Mouse (Mus musculus): ENCODE measurements at regions not wholly inside any gene's neighbourhood (a gene's known extent, or its start where the extent isn't known, plus 50 kb on each side); places are given as distances from the start of the nearest gene placed in this dataset.

DNA sequence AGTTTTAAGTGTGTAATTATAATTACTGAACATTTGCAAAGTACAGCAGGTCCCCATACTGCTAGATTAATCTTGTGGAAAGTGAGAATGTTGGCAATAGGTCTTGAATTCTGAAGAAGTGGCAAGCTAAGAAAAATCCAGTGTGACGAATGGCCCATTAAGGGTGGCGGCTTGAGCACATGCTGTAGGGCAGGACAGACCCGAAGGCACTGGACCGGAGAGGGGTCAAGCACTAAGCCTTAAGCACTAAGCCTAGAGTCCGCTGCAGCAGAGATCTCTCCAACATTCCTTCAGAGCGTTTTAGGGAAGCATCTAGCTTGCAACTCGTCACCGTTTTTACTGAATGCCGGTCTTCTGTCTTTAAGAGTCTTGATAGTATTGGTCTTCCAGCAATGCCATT is 105.6 kb downstream of the Aldh8a1 start:
- no peak overlapping the region for H3K27ac ChIP-seq (ENCODE audit: low read depth, low read length)
- WGBS, result 48% methylated on average over 9 of the region's 9 CpGs
- H3K27me3 ChIP-seq (ENCODE audit: insufficient read depth, low read length), result no peaks in the 10 kb centered on the region
- H3K9ac ChIP-seq (replicated peaks; ENCODE audit: low read length, poor library complexity, severe bottlenecking), result no peak overlapping the region
- H3K9me3 ChIP-seq (ENCODE audit: low read length), result no peaks in the 10 kb centered on the region
- no peaks in the 10 kb centered on the region for H3K36me3 ChIP-seq (ENCODE audit: insufficient read depth, low read length)
- ATAC-seq (ENCODE audit: low FRiP score) (no peak), DNase-seq (ENCODE audit: low spot score) (no peak)
- H3K4me2 ChIP-seq (ENCODE audit: low read depth, low read length, poor library complexity, severe bottlenecking), result no peak overlapping the region
- TF ChIP-seq CTCF (IDR thresholded peaks at IDR 0.05), result no peak
- H3K4me1 ChIP-seq (ENCODE audit: insufficient read depth, low read length), result no peaks in the 10 kb centered on the region
- H3K4me3 ChIP-seq (ENCODE audit: low read depth, low read length), result no peak overlapping the region

DNA sequence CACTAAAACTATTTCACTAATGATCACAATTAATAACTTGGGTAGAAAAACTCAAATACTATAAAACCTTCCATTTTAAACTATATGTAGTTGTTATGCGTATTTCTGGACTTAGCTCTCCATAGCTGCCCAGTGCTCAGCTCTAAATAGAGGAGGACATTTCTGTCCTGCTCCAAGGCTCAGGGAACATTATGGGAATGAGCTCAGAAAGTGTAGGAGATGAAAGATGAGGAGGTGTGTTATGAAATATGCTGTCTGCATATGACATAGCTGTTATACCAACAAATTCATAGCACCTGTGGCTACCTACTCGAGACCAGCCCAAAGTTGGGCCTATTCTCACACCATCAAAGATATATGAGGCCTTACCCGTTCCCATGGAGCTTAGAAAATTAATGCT is 106.3 kb downstream of the Aldh8a1 start:
- no peak overlapping the region for H3K27ac ChIP-seq (ENCODE audit: low read depth, low read length)
- DNase-seq (ENCODE audit: low spot score) (no peak), ATAC-seq (ENCODE audit: low FRiP score) (no peak)
- 87% methylated on average over 3 of the region's 3 CpGs for WGBS
- H3K27me3 ChIP-seq (ENCODE audit: insufficient read depth, low read length), result no peaks in the 10 kb centered on the region
- H3K4me1 ChIP-seq (ENCODE audit: insufficient read depth, low read length), result no peaks in the 10 kb centered on the region
- no peak overlapping the region for H3K4me2 ChIP-seq (ENCODE audit: low read depth, low read length, poor library complexity, severe bottlenecking)
- H3K9me3 ChIP-seq (ENCODE audit: low read length), result no peaks in the 10 kb centered on the region
- no peaks in the 10 kb centered on the region for H3K36me3 ChIP-seq (ENCODE audit: insufficient read depth, low read length)
- no peak overlapping the region for H3K4me3 ChIP-seq (ENCODE audit: low read depth, low read length)
- H3K9ac ChIP-seq (replicated peaks; ENCODE audit: low read length, poor library complexity, severe bottlenecking), result no peak overlapping the region
- no peak for TF ChIP-seq CTCF (IDR thresholded peaks at IDR 0.05)

DNA sequence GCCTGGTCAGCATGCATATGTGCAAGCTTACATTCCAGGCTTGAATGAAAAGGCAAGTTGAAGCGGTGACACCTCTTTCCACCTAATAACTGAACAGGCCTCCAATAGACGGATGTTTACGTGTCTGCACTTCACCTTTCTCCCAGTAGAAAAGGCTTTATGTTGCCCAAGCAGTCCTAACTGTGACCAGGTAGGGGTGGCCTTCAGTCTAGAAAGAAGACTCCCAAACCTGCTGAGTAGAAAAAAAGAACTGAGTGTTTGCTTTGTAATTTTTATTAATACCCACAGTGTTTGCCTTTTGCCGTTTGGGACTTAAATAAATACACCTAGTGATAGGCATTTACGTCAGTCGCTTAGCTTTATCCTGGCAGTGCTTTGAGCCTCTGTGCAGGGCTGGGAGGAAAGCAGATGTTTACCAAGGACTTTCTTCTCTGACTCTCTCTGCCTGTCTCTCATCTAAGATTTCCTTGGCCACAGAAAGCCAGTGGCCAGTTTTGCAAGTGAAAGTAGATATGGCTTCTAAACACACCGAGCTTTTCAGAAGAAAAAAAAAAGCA is 104.5 kb upstream of the 1700020N01Rik start:
- Histone ChIP-seq H3K9me3 (ENCODE audit: low read length) (no peaks in the 10 kb centered on the region), H3K4me1 (ENCODE audit: insufficient read depth, low read length) (no peaks in the 10 kb centered on the region), H3K36me3 (ENCODE audit: insufficient read depth, low read length) (no peaks in the 10 kb centered on the region), H3K4me3 (ENCODE audit: low read depth, low read length) (no peak overlapping the region), H3K9ac (replicated peaks; ENCODE audit: low read length, poor library complexity, severe bottlenecking) (no peak overlapping the region), H3K4me2 (ENCODE audit: low read depth, low read length, poor library complexity, severe bottlenecking) (no peak overlapping the region), H3K27ac (ENCODE audit: low read depth, low read length) (no peak overlapping the region), H3K27me3 (ENCODE audit: insufficient read depth, low read length) (no peaks in the 10 kb centered on the region)
- no peak for ATAC-seq (ENCODE audit: low FRiP score)
- no peak for TF ChIP-seq CTCF (IDR thresholded peaks at IDR 0.05)
- DNase-seq (ENCODE audit: low spot score), result no peak
- 90% methylated on average over 7 of the region's 7 CpGs for WGBS

DNA sequence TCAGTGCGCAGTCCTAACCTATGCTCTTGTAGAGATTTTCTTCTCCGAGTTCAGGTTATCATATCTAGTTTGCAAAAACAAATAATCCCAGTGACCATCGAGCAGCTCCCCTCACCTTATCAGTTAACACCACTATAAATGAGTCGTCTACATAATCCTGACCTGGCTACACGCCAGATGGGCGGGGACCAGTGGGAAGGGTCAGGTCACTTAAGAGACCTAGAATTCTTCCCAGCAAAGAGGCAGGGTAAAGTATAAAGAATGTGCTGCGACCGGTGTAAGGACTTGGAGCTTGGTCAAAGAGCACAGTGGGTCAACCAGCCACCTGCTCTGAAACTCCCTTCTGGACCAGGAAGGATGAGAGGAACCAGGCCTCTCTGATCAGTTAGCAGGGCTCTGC is 102.0 kb upstream of the 1700020N01Rik start:
- TF ChIP-seq CTCF (IDR thresholded peaks at IDR 0.05), result no peak
- 66% methylated on average over 8 of the region's 8 CpGs for WGBS
- ATAC-seq (ENCODE audit: low FRiP score), result no peak

DNA sequence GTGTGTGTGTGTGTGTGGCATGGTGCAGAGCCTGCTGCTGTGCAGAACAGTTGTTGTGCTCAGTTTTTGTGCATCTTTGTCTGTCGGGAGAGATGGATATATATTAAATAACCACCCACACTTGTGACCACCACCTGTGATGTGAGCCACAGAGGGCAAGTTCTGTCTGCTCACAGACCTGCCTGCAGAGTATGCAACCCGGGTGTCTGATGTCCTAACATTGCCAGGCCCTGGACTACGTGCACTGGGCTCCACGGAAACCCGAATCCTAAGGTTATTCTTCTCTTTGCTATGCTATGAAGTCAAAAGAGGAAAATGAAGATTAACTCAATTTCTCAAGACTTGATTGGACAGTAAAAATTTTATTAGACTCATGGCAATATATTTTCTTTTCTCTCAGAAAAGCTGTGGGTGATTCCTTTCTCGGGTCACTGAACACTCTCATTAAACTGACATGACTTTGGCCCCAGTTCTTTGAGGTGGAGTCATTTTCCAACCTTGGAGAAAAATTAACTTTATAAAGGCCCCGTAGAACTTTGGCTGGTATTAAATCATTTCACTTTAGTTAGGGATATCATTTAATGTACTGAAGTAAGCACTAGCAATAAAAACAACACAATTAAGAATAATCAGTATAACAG is 100.6 kb upstream of the 1700020N01Rik start:
- Histone ChIP-seq H3K4me1 (ENCODE audit: insufficient read depth, low read length) (no peaks in the 10 kb centered on the region), H3K4me2 (ENCODE audit: low read depth, low read length, poor library complexity, severe bottlenecking) (no peak overlapping the region), H3K4me3 (ENCODE audit: low read depth, low read length) (no peak overlapping the region), H3K36me3 (ENCODE audit: insufficient read depth, low read length) (no peaks in the 10 kb centered on the region), H3K9ac (replicated peaks; ENCODE audit: low read length, poor library complexity, severe bottlenecking) (no peak overlapping the region), H3K27ac (ENCODE audit: low read depth, low read length) (no peak overlapping the region), H3K27me3 (ENCODE audit: insufficient read depth, low read length) (no peaks in the 10 kb centered on the region), H3K9me3 (ENCODE audit: low read length) (no peaks in the 10 kb centered on the region)
- DNase-seq (ENCODE audit: low spot score), result no peak
- TF ChIP-seq CTCF (IDR thresholded peaks at IDR 0.05), result no peak
- WGBS, result 47% methylated on average over 7 of the region's 7 CpGs
- no peak for ATAC-seq (ENCODE audit: low FRiP score)

More for the DNA sequence above, 102.0 kb upstream of the 1700020N01Rik start:
- Histone ChIP-seq H3K27me3 (ENCODE audit: insufficient read depth, low read length) (no peaks in the 10 kb centered on the region), H3K4me3 (ENCODE audit: low read depth, low read length) (no peak overlapping the region), H3K9ac (replicated peaks; ENCODE audit: low read length, poor library complexity, severe bottlenecking) (no peak overlapping the region), H3K9me3 (ENCODE audit: low read length) (no peaks in the 10 kb centered on the region), H3K4me2 (ENCODE audit: low read depth, low read length, poor library complexity, severe bottlenecking) (no peak overlapping the region), H3K36me3 (ENCODE audit: insufficient read depth, low read length) (no peaks in the 10 kb centered on the region), H3K4me1 (ENCODE audit: insufficient read depth, low read length) (no peaks in the 10 kb centered on the region), H3K27ac (ENCODE audit: low read depth, low read length) (no peak overlapping the region)
- no peak for DNase-seq (ENCODE audit: low spot score)

DNA sequence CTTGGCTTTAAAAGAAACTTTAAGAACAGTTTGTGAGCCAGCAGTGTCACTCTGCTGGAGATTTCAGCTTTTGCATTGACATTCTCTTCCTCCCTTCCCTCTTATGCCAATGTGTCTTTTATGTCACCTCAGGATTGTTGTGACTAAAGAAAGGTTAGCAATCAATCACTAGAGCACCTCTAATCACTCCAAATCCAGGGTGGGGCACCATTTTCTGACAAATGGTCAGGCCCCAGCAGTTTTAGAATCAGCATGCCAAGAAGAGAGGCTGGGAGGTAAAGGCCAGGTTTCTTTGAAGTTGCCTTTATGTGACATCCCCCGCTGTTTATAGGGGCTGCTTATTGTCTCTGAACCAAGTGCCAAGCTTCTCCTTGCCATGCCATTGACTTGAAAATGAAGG is 98.4 kb upstream of the 1700020N01Rik start:
- no peak for TF ChIP-seq CTCF (IDR thresholded peaks at IDR 0.05)
- no peak for ATAC-seq (ENCODE audit: low FRiP score)
- 21% methylated on average over 1 of the region's 1 CpGs for WGBS

More for the DNA sequence above, 98.4 kb upstream of the 1700020N01Rik start:
- Histone ChIP-seq H3K4me3 (ENCODE audit: low read depth, low read length) (no peak overlapping the region), H3K36me3 (ENCODE audit: insufficient read depth, low read length) (no peaks in the 10 kb centered on the region), H3K4me1 (ENCODE audit: insufficient read depth, low read length) (no peaks in the 10 kb centered on the region), H3K9me3 (ENCODE audit: low read length) (no peaks in the 10 kb centered on the region), H3K9ac (replicated peaks; ENCODE audit: low read length, poor library complexity, severe bottlenecking) (no peak overlapping the region), H3K4me2 (ENCODE audit: low read depth, low read length, poor library complexity, severe bottlenecking) (no peak overlapping the region), H3K27ac (ENCODE audit: low read depth, low read length) (no peak overlapping the region), H3K27me3 (ENCODE audit: insufficient read depth, low read length) (no peaks in the 10 kb centered on the region)
- DNase-seq (ENCODE audit: low spot score), result no peak
